Mouse (Mus musculus) macrophage (primary cell): Measurements from ENCODE around the gene H2-D1. TPM values are rescaled to one million over a fixed set of nuclear protein-coding genes. Genes with fewer than 3 reads are reported as not detected.

ENCODE experiments used
- H3K27ac ChIP-seq: fragments of 350-480 bp; formaldehyde crosslinking; 2 replicates; pipeline ENCODE4 v1.9.0; 2021
- H3K36me3 ChIP-seq: fragments of 350-480 bp; formaldehyde crosslinking; 2 replicates; pipeline ENCODE4 v1.9.0; 2021; ENCODE audit errors: inconsistent target
- H3K4me3 ChIP-seq: fragments of 350-480 bp; formaldehyde crosslinking; 2 replicates; pipeline ENCODE4 v1.9.0; 2021; ENCODE audit errors: inconsistent target
- H3K79me2 ChIP-seq: fragments of 350-480 bp; formaldehyde crosslinking; 2 replicates; pipeline ENCODE4 v1.9.0; 2021; ENCODE audit errors: inconsistent target
- WGBS: methylation state at CpG from one replicate; pipeline ENCODE4 v1.1.7; 2026; ENCODE audit warnings: inconsistent platforms; ENCODE audit not compliant: missing documents; 5-methylcytosine and 5-hydroxymethylcytosine counted together
- polyA plus RNA-seq: library from polyadenylated mRNA; stranded (reverse); fragments of 250-400 nt; gene quantifications from 3 replicates; pipeline ENCODE4 v1.2.4, GENCODE M21; 2018; ENCODE audit warnings: inconsistent platforms
- total RNA-seq, 78 experiments: library from RNA; depleted of rRNA; stranded (reverse); fragments of 250-400 nt; gene quantifications; 1 replicate in 9 of 78; 2 replicates in 24 of 78; 3 replicates in 43 of 78; 4 replicates in 2 of 78; pipeline ENCODE4 v1.2.4; 2018; ENCODE audit warnings: inconsistent platforms in 56 of 78

H2-D1 gene
- 1,000 to 10,000 TPM; 1,047 to 3,424 (median 2,210) TPM for total RNA-seq (2018; cell fraction: chromatin; rRNA removed)
- total RNA-seq (2018; cell fraction: cytosol; rRNA removed) = 1,000 to 10,000 TPM; 3,633 to 6,553 (median 5,167) TPM
- total RNA-seq (2018; cell fraction: nucleus; rRNA removed) = over 10,000 TPM in 1 of 26 experiments, 1,000 to 10,000 TPM in 25; 2,886 to 10,022 (median 6,458) TPM
- polyA plus RNA-seq = 2,972 to 5,352 TPM (median 3,334 TPM) in 3 replicates

- peak within 1 kb of the TSS; percentile 90 for H3K27ac ChIP-seq
- peak within 1 kb of the TSS; percentile 61 for H3K4me3 ChIP-seq
- peaks cover 30% of the 10 kb centered on the region for H3K79me2 ChIP-seq
- H3K36me3 ChIP-seq = peaks cover 23% of the 10 kb centered on the region; the same call in 1 of the 2 replicates
- WGBS = under 1% methylated on average over 70 of the region's 73 CpGs
Measured at GRCm38 (mm10) chr17:35262664-35263522, at the start of gene H2-D1. Gene H2-D1 (plus strand): TSS chr17:35262730.

- WGBS = 99% methylated on average over 5 of the region's 5 CpGs
- H3K36me3 ChIP-seq = no peaks in the 10 kb centered on the region
- H3K4me3 ChIP-seq = no peak overlapping the region
- no peak overlapping the region for H3K27ac ChIP-seq
- no peaks in the 10 kb centered on the region for H3K79me2 ChIP-seq
Measured at GRCm38 (mm10) chr17:35213071-35213470, 49.5 kb upstream of the H2-D1 start.

- no peaks in the 10 kb centered on the region for H3K36me3 ChIP-seq
- peaks cover 29% of the 10 kb centered on the region; the same call in 1 of the 2 replicates for H3K79me2 ChIP-seq
- H3K4me3 ChIP-seq = peak overlapping the region; percentile 14
- WGBS = 4% methylated on average over 18 of the region's 18 CpGs
- peak overlapping the region; percentile 94 for H3K27ac ChIP-seq
Measured at GRCm38 (mm10) chr17:35218516-35219193, 43.9 kb upstream of the H2-D1 start.

GRCm38 (mm10) chr17:35219601-35220041 is 42.9 kb upstream of the H2-D1 start:
- peak overlapping the region; percentile 94 for H3K27ac ChIP-seq
- peaks cover 38% of the 10 kb centered on the region for H3K79me2 ChIP-seq
- no peaks in the 10 kb centered on the region for H3K36me3 ChIP-seq
- no peak overlapping the region for H3K4me3 ChIP-seq
- WGBS = 0% methylated on average over 6 of the region's 6 CpGs

GRCm38 (mm10) chr17:35220156-35220952 is 42.2 kb upstream of the H2-D1 start, which contains the start of gene Gm16181:
Gene Gm16181 (plus strand): TSS chr17:35220834.
- Histone ChIP-seq H3K79me2 (peaks cover 46% of the 10 kb centered on the region), H3K27ac (peak within 1 kb of the TSS; percentile 94), H3K4me3 (no peak within 1 kb of the TSS), H3K36me3 (no peaks in the 10 kb centered on the region)
- WGBS = 53% methylated on average over 26 of the region's 28 CpGs

GRCm38 (mm10) chr17:35222299-35222698 is 40.2 kb upstream of the H2-D1 start:
- peaks cover 65% of the 10 kb centered on the region for H3K79me2 ChIP-seq
- WGBS = 26% methylated on average over 6 of the region's 6 CpGs
- peak overlapping the region; percentile 68 for H3K27ac ChIP-seq
- no peak overlapping the region for H3K4me3 ChIP-seq
- 0 out of 2 replicates have a peak, but pooled peaks cover 1% of the 10 kb centered on the region for H3K36me3 ChIP-seq

GRCm38 (mm10) chr17:35224641-35225040 is 37.9 kb upstream of the H2-D1 start:
- WGBS = 97% methylated on average over 4 of the region's 4 CpGs
- Histone ChIP-seq H3K36me3 (peaks cover 25% of the 10 kb centered on the region), H3K79me2 (peaks cover 88% of the 10 kb centered on the region), H3K4me3 (no peak overlapping the region), H3K27ac (no peak overlapping the region)

GRCm38 (mm10) chr17:35225456-35225855 is 37.1 kb upstream of the H2-D1 start:
- Histone ChIP-seq H3K79me2 (peaks cover 97% of the 10 kb centered on the region), H3K27ac (no peak overlapping the region), H3K4me3 (no peak overlapping the region), H3K36me3 (peaks cover 30% of the 10 kb centered on the region)
- 88% methylated on average over 5 of the region's 5 CpGs for WGBS

GRCm38 (mm10) chr17:35226561-35227046 is 35.9 kb upstream of the H2-D1 start:
- Histone ChIP-seq H3K36me3 (peaks cover 30% of the 10 kb centered on the region), H3K79me2 (peaks cover 99% of the 10 kb centered on the region), H3K27ac (no peak overlapping the region), H3K4me3 (no peak overlapping the region)
- 81% methylated on average over 14 of the region's 14 CpGs for WGBS

- 0 out of 2 replicates have a peak overlapping the region, but pooled peaks have one; percentile 5 for H3K27ac ChIP-seq
- H3K36me3 ChIP-seq = peaks cover 30% of the 10 kb centered on the region
- no peak overlapping the region for H3K4me3 ChIP-seq
- H3K79me2 ChIP-seq = peaks cover 72% of the 10 kb centered on the region
- WGBS = 49% methylated on average over 10 of the region's 10 CpGs
Measured at GRCm38 (mm10) chr17:35231022-35231421, 31.5 kb upstream of the H2-D1 start.

GRCm38 (mm10) chr17:35232043-35232442 is 30.5 kb upstream of the H2-D1 start:
- 6% methylated on average over 12 of the region's 12 CpGs for WGBS
- peak overlapping the region; percentile 91 for H3K27ac ChIP-seq
- H3K4me3 ChIP-seq = 0 out of 2 replicates have a peak overlapping the region, but pooled peaks have one; percentile 55
- peaks cover 30% of the 10 kb centered on the region for H3K36me3 ChIP-seq
- peaks cover 61% of the 10 kb centered on the region for H3K79me2 ChIP-seq

- Histone ChIP-seq H3K27ac (peak overlapping the region; percentile 91), H3K36me3 (peaks cover 25% of the 10 kb centered on the region), H3K79me2 (peaks cover 55% of the 10 kb centered on the region), H3K4me3 (peak overlapping the region; percentile 55)
- 16% methylated on average over 5 of the region's 5 CpGs for WGBS
Measured at GRCm38 (mm10) chr17:35232659-35233058, 29.9 kb upstream of the H2-D1 start.

GRCm38 (mm10) chr17:35233114-35233980 is 29.2 kb upstream of the H2-D1 start, which contains the start of gene Atp6v1g2:
Gene Atp6v1g2 (plus strand): TSS chr17:35233660.
- peaks cover 18% of the 10 kb centered on the region for H3K36me3 ChIP-seq
- WGBS = 31% methylated on average over 18 of the region's 18 CpGs
- H3K79me2 ChIP-seq = peaks cover 48% of the 10 kb centered on the region
- H3K27ac ChIP-seq = peak within 1 kb of the TSS; percentile 91
- H3K4me3 ChIP-seq = peak within 1 kb of the TSS; percentile 55
